Mouse (Mus musculus) intestine, embryonic 16.5 days (tissue): ENCODE measurements around the gene Tle1. TPM values are rescaled to one million over a fixed set of nuclear protein-coding genes. Genes with fewer than 3 reads are reported as not detected.

Source experiments
- ATAC-seq: fragments of 200-750 bp; cut with Nextera tagmentation; 2 replicates; pipeline ENCODE4 v1.8.0; 2017; ENCODE audit warnings: moderate TSS enrichment, moderate library complexity
- H3K27ac ChIP-seq: fragments of 300-500 bp; sonication (generic); 2 replicates; pipeline ENCODE4 v1.5.1; 2014; ENCODE audit warnings: mild to moderate bottlenecking, low read length
- H3K27me3 ChIP-seq: fragments of 300-500 bp; sonication (generic); replicated peaks from 2 replicates; pipeline ENCODE4 v1.6.1; 2014; ENCODE audit warnings: low read length, control low read depth, mixed read lengths; ENCODE audit not compliant: control insufficient read depth, insufficient read depth
- H3K36me3 ChIP-seq: fragments of 300-500 bp; sonication (generic); 2 replicates; pipeline ENCODE4 v1.6.1; 2014; ENCODE audit warnings: low read length, control low read depth; ENCODE audit not compliant: control insufficient read depth, insufficient read depth
- H3K4me1 ChIP-seq: fragments of 300-500 bp; sonication (generic); 2 replicates; pipeline ENCODE4 v1.6.1; 2014; ENCODE audit warnings: low read length, control low read depth, mixed read lengths; ENCODE audit not compliant: control insufficient read depth, insufficient read depth
- H3K4me2 ChIP-seq: fragments of 300-500 bp; sonication (generic); 2 replicates; pipeline ENCODE4 v1.6.1; 2014; ENCODE audit warnings: low read depth, low read length, control low read depth
- H3K4me3 ChIP-seq: fragments of 300-500 bp; sonication (generic); 2 replicates; pipeline ENCODE4 v1.5.1; 2014; ENCODE audit warnings: mild to moderate bottlenecking, low read length
- H3K9ac ChIP-seq: fragments of 300-500 bp; sonication (generic); 2 replicates; pipeline ENCODE4 v1.6.1; 2014; ENCODE audit warnings: low read depth, low read length
- H3K9me3 ChIP-seq: fragments of 300-500 bp; sonication (generic); 2 replicates; pipeline ENCODE4 v1.6.1; 2016; ENCODE audit warnings: low read length, control low read depth; ENCODE audit not compliant: control insufficient read depth
- WGBS: fragments of 180-500 bp; shearing (Covaris S2); extraction: QIAGEN DNeasy Blood & Tissue Kit; methylation state at CpG from one replicate; pipeline ENCODE4 v1.1.7; 2014; 5-methylcytosine and 5-hydroxymethylcytosine counted together
- polyA plus RNA-seq: library from polyadenylated mRNA; unstranded; fragments of >200 nt; fragmentation: Nextera tagmentation; extraction: Ambion mirVana; gene quantifications from 2 replicates; pipeline ENCODE4 v1.2.1, GENCODE M21; 2015

The Tle1 gene
- polyA plus RNA-seq, 1 experiment from 2014 or later: 12.5 TPM

DNA sequence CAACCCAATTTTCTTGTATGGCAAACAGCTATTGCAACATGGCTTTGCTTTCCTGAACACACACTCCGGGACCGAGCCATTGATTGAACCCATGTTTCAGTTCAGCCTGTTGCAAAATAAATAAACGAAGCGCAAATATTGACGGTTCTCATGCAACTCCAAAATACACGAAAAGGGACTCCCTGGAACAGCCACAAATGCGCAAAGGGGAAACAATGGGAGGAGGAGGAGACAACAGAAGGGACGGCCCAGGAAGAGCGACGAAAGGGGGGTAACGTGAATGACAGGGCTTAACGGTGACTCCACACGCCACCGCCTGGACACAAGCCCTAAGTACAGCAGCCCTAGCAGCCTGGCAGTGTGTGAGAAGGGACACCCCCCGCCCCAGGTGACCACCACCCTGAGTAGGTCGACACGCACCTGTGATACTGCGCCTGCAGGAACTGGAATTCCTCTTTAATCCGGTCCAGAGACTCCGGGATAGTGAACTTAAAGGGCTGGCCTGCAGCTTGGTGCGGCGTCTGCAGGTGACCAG lies 1.8 kb downstream of the Tle1 start:
- ATAC-seq: peak; percentile 49
- peak overlapping the region; percentile 73 for H3K4me2 ChIP-seq
- H3K4me3 ChIP-seq: peak overlapping the region; percentile 87
- H3K4me1 ChIP-seq: peaks cover 11% of the 10 kb centered on the region
- no peaks in the 10 kb centered on the region for H3K36me3 ChIP-seq
- 1% methylated on average over 22 of the region's 22 CpGs for WGBS
- H3K9ac ChIP-seq: peak overlapping the region; percentile 78
- no peak overlapping the region for H3K27ac ChIP-seq
- H3K27me3 ChIP-seq: 0 out of 2 replicates have a peak, but pooled peaks cover 3% of the 10 kb centered on the region
- no peaks in the 10 kb centered on the region for H3K9me3 ChIP-seq

DNA sequence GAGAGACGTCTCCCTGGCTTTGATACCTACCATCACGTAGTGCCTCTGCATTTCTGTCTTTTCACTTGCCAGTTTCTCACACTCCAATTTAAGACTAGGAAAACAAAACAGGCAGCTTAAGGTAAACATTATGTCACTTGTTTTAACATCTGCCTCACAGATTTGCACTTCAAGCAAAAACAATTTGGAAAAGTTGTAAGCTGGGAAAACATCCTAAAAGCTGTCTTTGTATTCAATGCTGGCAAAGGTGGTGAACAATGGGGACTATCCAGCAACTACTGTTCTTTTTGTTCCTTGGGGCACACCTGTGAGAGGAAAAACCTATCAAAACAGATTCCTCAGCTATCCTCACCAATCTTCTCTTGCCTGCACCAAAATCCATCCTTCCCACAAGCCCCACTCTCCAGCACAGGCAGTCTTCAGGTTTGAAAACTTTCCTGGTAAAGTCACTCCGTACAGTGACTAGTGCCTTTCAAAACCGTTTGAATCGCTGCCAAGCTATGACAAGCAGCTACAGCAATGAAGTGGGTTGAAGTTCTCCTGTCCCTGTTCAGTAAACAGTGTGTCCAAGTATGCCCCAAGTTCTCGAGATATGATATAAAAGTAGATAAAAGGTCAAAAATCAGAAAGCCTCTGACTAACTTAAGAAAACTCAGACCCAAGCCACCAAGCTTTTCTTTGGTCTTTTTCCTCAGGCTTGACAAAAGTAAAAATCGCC lies 2.7 kb downstream of the Tle1 start:
- Histone ChIP-seq H3K4me2 (peak overlapping the region; percentile 73), H3K27ac (no peak overlapping the region), H3K4me3 (peak overlapping the region; percentile 87), H3K4me1 (peaks cover 11% of the 10 kb centered on the region), H3K9me3 (no peaks in the 10 kb centered on the region), H3K27me3 (0 out of 2 replicates have a peak, but pooled peaks cover 3% of the 10 kb centered on the region), H3K36me3 (no peaks in the 10 kb centered on the region), H3K9ac (peak overlapping the region; percentile 42; the same call in 1 of the 2 replicates)
- ATAC-seq: no peak
- 15% methylated on average over 7 of the region's 7 CpGs for whole genome bisulfite sequencing

DNA sequence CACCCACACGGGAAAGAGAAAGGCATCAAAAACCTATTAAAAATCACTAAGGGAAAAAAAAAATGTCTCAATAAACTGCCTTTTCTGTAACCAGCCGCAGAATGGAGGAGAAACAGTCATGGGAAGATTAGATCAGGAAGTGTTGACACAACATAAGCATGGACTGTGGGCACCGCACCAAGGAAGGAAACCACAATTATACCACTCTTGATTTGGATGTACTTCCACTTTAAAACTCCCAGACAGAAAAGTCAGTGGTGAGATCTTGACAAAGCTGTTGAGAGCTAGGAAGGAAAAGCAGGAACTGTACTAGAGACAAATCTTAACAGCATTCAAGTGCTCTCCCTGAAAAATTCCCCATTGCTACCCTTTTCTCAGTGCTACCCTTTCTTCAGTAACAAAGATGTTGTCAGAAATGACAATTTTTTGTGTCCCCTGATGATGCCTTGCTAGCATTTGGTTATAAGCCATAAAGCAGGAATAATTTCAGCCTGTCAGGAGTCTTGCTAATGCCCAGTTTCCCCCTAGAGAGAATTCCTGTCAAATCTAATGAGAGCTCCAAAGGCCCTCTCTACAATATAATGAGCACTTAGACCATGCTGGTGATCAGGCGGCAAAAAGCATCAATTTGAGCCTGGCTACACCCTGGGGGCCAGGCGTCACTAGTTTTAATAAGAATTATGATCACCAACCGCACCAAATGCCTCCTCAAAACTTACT lies 5.4 kb downstream of the Tle1 start:
- WGBS: 73% methylated on average over 6 of the region's 6 CpGs
- no peak overlapping the region for H3K4me3 ChIP-seq
- no peaks in the 10 kb centered on the region for H3K36me3 ChIP-seq

DNA sequence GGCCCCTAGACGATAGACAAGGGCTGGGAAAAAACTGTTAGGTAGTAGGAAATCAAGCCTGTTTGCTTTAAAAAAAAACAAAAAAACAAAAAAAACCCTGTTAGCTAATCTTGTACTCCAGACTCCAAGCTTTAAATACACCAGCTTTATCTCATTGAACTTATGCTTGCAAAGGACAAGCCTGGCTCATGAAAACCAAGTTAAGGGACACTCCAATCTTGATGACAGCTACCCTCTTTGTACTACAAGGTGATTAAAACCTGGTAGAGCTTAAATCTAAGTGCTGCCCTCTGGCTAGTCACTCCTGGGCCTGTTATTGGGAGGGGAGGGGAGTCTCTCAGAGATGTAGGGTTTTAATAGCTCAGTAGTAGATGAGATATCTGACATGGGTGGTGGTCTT lies 7.4 kb downstream of the Tle1 start:
- H3K9ac ChIP-seq: no peak overlapping the region
- no peak overlapping the region for H3K27ac ChIP-seq
- no peaks in the 10 kb centered on the region for H3K36me3 ChIP-seq
- WGBS: 87% methylated on average over 1 of the region's 1 CpGs
- no peak overlapping the region for H3K4me2 ChIP-seq
- H3K9me3 ChIP-seq: no peaks in the 10 kb centered on the region
- no peak for ATAC-seq
- H3K4me1 ChIP-seq: peaks cover 14% of the 10 kb centered on the region
- no peak overlapping the region for H3K4me3 ChIP-seq
- H3K27me3 ChIP-seq: no peaks in the 10 kb centered on the region

More for the DNA sequence above, 5.4 kb downstream of the Tle1 start:
- Histone ChIP-seq H3K27ac (no peak overlapping the region), H3K27me3 (no peaks in the 10 kb centered on the region), H3K9me3 (no peaks in the 10 kb centered on the region), H3K4me2 (no peak overlapping the region), H3K9ac (no peak overlapping the region), H3K4me1 (peaks cover 11% of the 10 kb centered on the region)
- ATAC-seq: no peak

DNA sequence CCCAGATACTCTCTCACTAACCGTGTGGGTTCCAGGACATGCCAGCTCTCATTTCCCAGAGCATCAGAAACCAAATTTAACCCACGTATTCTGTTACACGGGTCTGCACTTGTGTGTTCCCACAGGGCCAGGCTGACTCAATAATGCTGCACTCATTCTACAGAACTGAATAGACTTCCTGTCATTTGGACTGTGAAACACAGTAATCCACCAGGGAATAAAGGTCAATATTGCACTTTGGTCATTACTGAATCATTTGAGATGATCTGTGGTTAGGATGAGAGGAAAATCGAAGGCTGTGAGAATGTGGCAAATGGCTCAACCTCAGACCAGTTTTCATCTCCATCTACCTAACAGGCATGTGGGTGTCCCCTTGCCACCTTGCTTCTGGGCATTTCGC lies 16.2 kb downstream of the Tle1 start:
- Histone ChIP-seq H3K4me3 (no peak overlapping the region), H3K36me3 (no peaks in the 10 kb centered on the region), H3K27ac (no peak overlapping the region), H3K9me3 (no peaks in the 10 kb centered on the region), H3K9ac (no peak overlapping the region), H3K4me2 (no peak overlapping the region), H3K27me3 (no peaks in the 10 kb centered on the region), H3K4me1 (peaks cover 6% of the 10 kb centered on the region; the same call in 1 of the 2 replicates)
- ATAC-seq: peak; percentile 67; the same call in 1 of the 2 replicates
- WGBS: 75% methylated on average over 5 of the region's 5 CpGs

DNA sequence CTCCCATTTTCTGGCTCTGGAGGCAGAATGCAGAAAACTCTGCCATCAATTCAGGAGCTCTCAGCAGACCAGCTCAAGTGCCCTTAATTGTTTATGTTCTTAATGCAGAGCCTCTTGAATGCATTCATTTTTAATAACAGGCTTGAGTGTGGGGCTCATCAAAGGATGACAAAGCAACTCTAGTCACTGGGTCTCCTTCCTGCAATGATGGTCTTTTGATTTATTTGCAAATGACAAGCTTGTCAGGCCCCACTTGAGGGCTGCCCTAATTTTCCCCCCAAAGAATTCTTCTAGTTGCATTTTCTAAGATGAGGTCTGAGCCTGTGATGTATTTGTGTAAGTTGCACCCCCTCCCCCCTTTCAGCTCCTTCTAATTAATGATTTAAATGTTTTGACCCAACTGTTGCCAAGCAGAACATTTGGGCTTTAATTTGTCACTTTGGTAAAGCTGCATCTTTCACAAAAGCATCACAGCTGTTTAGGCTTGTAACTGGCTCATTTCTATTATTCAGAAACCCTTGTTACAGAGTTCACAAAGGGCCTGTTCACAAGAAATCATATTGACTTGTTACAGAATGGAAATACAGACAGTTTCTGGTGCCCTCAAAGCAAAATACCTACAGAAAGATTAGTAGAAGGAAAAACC lies 18.3 kb downstream of the Tle1 start:
- no peak overlapping the region for H3K4me2 ChIP-seq
- no peaks in the 10 kb centered on the region for H3K36me3 ChIP-seq
- H3K4me3 ChIP-seq: no peak overlapping the region
- H3K27me3 ChIP-seq: no peaks in the 10 kb centered on the region
- H3K9ac ChIP-seq: no peak overlapping the region
- no peak overlapping the region for H3K27ac ChIP-seq
- peak; percentile 36; the same call in 1 of the 2 replicates for ATAC-seq
- H3K4me1 ChIP-seq: 0 out of 2 replicates have a peak, but pooled peaks cover 3% of the 10 kb centered on the region
- H3K9me3 ChIP-seq: no peaks in the 10 kb centered on the region

DNA sequence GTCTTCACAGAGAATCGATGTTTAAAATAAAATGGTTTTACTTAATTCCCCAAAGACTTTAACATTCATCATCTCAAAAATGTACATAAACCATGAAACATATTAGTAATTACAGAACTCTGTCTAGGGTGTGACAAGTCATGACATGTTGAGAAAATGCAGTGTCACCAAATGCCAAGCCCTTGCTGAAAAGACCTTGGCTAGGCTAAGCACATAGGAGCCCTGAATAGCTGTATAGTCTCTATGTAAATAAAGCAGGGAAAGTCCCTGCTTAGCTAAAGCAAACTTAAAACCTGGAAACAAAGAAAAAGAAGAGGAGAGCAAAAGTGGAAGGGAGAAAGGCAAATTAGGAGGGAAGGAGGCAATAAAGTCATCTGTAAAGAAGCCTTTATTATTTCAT lies 24.8 kb downstream of the Tle1 start:
- ATAC-seq: peak; percentile 63
- WGBS: 76% methylated on average over 1 of the region's 1 CpGs
- H3K27me3 ChIP-seq: no peaks in the 10 kb centered on the region

DNA sequence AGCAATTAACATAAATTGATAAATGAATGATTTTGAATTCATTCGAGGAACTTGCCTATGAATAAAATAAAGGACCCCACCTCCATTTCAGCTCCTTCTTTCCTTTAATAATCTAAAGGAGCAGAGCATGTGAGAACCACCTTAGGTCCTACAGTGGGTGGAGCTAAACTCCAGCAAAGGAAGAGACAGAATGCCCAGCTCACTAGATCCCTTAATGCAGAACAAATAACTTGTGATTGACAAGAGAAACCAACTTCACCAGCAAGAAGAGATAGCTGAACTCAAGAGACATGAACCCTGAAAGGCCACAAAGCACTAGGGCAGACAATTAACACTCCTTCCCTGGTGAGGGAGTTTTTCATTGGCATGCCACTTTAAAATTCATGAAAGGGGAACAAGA lies 32.5 kb downstream of the Tle1 start:
- Histone ChIP-seq H3K27ac (no peak overlapping the region), H3K4me1 (no peaks in the 10 kb centered on the region), H3K36me3 (no peaks in the 10 kb centered on the region), H3K4me3 (no peak overlapping the region), H3K9ac (no peak overlapping the region), H3K27me3 (no peaks in the 10 kb centered on the region), H3K9me3 (no peaks in the 10 kb centered on the region), H3K4me2 (no peak overlapping the region)
- ATAC-seq: no peak
- WGBS: 33% methylated on average over 1 of the region's 1 CpGs

More for the DNA sequence above, 24.8 kb downstream of the Tle1 start:
- Histone ChIP-seq H3K4me1 (no peaks in the 10 kb centered on the region), H3K27ac (no peak overlapping the region), H3K4me3 (no peak overlapping the region), H3K9me3 (no peaks in the 10 kb centered on the region), H3K4me2 (no peak overlapping the region), H3K36me3 (no peaks in the 10 kb centered on the region), H3K9ac (no peak overlapping the region)

DNA sequence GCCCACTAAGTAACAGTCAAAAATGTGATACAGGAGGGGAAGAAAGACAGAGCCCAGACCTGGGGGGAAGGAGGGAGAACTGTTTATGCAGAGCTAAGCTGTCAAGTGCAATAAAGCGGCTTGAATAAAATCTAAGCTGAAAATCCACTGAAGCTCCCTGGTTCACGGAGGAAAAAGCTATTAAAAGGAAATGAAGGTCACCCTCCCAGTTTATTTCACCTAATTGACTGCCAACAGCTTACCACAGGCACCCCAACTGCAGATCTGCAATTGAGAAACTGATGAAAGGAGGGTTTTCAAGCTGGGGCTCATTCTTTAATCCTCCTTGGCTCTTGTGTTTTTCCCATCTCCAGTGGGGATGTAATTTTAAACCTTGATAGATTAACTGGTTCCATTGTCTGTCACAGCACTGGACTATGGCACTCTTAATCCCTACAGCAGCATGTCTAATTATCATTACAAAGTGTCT lies 32.9 kb downstream of the Tle1 start:
- no peaks in the 10 kb centered on the region for H3K9me3 ChIP-seq
- H3K4me3 ChIP-seq: no peak overlapping the region
- no peak overlapping the region for H3K4me2 ChIP-seq
- H3K4me1 ChIP-seq: no peaks in the 10 kb centered on the region
- no peak for ATAC-seq
- WGBS: 35% methylated on average over 2 of the region's 2 CpGs
- no peak overlapping the region for H3K27ac ChIP-seq
- no peaks in the 10 kb centered on the region for H3K36me3 ChIP-seq
- no peak overlapping the region for H3K9ac ChIP-seq
- H3K27me3 ChIP-seq: no peaks in the 10 kb centered on the region
